Mouse (Mus musculus) spleen, adult 18-20 months (tissue): Measurements from ENCODE around the gene Sdk2.

ENCODE experiments used
- DNase-seq, 2 experiments: peaks; one replicate each; pipeline ENCODE4 v3.0.0; 2022; ENCODE audit warnings: mixed read lengths in 2 of 2

The Sdk2 gene

DNA sequence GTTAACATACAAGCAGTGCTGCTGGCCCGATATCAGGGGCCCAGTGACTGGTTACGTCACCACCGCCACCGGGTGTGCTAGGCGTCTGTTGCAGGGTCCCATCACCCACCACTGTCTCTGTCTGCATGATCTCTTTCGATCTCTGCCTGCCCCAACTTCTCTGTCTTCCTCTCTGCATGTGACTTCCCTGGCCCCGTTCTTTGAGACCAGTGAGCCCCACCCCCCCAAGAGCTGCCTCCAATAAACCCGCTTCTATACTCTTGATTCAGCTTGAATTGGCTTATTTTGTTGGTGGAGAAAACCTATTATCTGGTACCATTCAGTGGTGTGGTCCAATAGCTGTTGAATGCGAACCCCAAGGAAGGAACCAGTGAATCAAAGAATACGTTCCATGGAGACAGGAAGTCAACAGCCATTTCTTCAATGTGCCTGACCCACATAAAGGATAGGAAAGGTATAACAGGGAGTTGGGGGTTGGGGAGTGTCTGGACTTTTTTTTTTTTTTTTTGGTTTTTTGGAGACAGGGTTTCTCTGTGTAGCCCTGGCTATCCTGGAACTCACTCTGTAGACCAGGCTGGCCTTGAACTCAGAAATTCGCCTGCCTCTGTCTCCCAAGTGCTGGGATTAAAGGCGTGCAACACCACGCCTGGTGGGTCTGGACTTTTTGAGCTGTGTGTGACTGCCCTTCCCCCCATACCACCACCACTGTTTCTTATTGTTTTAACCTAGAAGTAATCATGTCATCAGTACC is 279.2 kb downstream of the Sdk2 start:
- DNase-seq, result no peak

DNA sequence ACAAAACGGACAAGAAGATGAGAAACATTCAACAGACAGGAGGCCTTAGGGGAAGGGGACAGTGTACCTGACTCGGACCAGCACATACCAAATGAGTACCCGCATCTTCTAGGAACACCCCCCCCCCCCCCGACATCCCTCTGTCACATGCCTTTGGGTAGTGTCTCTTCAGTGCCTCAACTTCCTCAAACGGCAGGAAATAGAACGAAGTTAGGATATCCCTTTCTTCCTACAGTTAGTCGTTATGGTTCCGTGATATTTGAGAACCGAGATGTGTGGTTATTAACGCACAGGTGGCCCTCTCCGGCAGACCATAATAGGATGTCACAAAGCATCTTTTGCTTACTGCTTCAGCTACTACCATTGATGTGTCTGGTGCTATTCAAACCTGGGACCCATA is 279.8 kb downstream of the Sdk2 start:
- no peak for DNase-seq

DNA sequence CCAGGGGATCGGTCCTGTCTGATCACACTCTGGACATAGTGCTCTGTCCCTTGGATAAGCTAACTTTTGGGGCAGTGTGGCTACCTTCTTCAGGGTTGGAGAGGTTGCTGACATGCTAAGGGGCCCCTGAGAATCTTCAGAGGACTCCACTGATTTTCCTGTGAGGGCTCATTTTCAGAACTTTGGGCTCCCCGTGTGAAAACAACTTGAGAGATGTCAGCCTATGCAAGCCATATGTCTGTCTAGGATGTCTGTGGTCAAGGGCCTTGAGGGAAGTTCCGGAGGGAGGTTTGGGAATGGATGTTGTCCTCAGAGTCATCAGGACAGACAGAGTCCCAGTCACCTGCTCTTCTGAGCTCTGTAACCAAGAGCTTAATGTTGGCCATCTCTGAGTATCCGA is 280.5 kb downstream of the Sdk2 start:
- no peak for DNase-seq

DNA sequence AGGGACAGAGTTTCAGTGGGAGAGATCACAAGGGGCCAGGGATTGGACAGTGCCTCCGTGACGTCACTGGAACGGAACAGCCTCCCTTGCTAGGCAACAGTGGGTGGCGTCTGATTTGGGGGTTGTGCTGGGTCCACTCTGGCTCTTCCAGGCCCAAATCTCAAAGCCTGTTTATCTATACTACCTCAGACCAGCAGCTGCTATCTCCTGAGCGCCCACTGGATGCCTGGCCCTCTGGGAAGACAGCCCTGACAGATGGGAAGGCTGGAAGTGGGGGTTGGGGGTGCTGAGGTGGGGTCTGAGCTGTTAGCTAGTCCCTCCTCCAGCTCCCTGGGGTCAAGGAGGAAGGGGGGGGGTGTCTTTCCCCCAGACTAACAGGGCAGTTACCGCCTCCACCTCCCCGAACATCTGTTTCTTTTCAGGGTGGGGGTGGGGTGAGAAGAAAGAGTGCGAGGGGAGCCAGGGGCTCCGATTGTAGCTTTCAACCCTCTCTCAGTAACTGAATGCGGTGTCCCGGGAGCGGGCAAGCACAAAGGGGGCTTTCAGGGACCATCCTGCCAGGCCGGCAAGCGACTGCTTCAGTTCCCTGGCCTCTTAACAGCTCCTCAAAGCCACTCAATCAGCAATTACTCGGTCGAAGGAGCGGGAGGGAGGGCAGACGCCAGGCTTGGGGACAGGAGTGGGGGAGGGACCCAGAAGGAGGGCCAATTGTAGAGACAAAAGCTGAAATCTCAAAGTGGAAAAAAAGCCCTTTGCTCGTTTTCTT is 281.3 kb downstream of the Sdk2 start:
- no peak for DNase-seq

DNA sequence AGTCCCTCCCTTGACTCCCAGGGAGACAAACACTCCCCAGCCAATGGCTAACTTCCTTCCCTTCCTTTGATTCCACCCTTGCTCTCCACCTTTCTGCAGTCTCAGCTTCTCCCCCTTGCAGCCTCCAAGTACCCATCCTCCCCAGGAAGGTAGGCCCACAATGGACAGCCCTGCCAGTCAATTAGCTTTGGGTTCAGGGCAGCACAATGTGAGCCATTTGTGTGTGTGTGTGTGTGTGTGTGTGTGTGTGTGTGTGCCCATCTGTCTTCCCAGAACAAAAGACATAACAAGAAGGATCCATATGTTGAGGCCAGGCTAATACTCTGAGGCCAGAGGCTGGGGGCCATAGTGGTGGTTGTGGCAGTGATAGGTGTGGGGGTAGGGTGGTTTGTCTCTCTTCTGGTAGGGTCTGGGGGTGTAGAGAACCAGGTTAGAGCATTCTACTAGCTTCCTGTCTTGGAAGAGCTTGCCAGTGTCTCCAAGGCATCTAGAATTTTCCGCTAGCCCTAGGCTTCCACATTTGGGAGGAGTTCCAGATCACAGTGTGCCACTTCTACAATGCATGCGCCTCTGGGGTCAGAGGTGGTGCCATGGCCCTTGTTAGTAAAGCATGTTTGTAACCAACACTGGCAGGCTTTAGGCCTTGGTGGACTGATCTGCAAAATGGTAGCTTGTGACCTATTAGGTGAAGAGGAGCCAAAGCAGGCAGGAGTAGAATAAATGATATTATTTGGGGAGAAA is 282.0 kb downstream of the Sdk2 start:
- no peak for DNase-seq

DNA sequence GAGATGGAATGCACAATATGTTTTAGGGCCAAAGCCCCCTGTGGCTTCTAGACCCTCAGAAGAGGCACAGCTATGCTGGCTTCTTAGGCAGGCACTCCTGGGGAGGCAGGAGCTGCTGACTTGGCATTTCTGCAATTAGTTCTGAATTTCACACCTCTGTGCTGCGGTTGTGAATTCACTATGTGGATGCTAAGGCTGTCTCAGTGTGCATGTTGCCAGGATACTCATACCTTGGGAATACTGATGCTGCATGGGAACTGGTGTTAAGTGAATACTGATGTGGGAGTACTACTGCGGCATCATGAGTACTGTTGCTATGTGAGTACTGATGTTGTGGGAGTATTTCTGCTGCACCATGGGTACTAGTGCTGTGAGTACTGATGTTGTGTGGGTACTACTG is 284.4 kb downstream of the Sdk2 start:
- DNase-seq, result no peak

DNA sequence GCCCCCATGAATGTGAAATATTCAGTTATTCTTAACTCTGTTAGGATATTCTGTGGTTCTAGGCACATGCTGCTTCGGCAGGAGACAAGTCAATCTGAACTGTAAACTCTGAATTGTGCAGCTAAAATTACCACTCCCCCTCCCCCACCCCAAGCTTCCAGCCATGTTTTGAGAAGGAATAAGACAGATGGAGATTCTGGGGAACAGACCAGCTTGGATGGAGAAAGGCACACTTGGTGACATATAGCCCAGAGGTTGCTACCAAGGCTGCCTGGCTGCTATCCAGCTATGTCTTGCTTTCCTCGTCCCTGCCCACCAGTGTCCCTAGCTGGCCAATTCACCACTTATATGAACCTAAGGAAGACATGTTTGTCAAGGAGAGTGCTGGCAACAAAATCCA is 284.8 kb downstream of the Sdk2 start:
- DNase-seq, result no peak

DNA sequence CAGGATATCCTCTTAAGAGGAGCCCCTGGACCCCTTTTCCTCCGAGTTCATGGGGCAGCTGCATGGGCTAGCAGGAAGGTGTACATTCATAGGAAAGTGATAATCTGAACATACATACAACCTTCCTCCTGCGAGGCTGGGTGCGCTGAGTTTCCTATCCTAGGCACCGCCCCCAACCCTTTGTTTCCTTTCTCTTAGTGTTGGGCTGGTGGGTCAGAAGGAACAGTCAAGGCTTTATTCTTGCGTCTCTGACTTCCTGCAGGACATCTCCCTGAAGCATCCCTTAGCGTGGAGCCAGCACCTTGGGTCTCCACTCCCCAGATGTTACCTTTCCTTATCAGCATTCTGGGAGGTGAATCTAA is 287.2 kb downstream of the Sdk2 start:
- DNase-seq, result no peak

DNA sequence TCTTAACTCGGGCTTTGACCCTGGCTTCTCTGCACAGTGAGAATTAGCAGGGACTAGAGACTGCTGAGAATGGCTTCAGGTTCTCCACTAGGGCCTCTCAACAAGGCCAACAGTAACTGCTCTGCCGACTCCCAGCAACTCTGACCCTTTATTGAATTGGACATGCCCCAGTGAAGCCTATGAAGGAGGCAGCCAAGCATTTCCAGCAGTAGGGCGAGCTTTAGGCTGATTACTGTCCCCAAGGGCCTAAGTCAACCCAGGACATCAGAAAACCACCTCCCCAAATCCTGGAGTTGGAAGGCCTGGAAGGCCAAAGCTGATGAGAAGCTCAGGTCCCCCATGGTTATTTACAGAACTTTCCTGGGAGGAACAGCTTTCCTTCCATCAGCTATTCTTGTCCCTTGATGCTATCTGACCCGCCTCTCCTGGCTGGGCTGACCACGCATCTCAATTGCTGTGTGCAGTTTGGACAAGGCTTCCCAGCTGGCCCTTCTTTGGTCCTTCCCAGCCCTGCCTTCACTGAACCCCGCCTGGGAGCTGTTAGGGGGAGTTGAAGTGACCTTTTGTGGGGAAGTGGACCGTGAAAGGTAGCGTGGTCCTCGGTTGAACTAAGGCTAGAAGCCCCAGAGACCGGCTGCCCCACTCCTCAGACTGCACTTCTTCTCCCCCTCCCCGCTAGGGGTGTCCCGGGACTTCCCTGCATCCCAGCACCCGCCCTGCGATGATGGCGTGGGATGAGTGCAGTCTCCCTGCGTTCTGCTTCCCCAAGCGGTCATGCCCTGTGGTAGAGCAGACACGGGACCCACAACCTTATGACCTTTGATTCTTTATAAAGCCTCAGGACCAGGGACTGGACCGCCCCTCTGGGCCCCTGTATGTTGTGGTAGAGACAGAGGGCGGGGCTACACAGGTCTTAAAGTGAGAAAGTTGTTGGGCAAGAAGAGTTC is 287.8 kb downstream of the Sdk2 start:
- no peak for DNase-seq

DNA sequence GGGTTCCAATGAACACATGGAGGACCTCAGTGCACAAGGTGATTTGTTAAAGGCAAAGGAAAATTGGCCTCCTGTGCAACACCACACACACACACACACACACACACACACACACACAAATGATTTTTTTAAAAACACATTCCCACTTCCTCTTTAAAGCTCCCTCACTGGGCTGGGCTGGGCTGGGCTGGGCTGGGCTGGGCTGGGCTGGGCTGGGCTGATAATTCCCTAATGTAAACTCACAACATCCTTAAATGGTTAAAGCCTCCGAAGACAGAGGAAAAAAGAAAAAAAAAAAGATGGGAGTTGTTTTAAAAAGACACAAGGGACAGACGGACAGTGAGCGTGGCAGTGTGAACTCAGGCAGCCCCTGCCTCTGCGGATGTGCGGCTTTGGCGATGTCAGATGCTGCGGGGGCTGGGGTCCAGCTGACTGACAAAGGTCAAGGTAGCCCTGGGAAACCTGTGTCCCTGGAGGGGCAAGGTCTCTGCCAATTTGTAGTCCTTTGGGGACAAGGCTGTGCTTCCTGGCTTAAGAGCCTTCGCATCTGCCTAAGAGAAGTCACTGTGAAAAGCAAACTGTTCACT is 288.9 kb downstream of the Sdk2 start:
- no peak for DNase-seq

DNA sequence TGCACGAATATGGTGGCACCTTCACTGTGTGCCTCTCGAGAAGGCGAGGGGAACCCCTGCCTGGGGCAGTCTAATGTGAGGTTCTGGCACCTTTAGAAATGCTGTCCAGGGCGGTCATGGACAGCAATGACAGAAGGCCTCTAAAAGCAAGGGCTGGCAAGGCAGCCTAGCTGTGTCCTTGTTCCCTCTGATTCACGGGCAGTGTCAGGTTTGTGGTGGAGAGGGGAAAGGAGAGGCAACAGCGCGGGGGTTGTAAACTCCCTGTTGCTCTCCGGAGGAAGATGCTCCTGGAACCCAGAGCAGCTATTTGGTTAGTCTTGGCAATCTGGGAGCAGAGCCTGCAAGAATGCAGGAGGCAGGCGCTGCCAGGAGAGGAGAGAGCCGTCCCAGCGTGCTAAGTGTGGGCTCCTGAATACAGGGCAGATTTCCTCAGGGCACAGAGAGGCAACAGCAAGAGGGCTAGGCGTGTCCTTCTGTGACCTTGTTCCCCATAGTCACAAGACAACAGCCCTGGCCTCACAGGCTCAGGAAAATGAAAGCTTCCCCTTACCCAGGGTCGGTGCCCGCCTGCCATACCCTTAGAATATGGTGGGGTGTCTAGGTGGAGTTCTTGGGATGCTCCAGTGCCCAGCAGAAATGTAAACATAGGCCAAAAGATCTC is 289.9 kb downstream of the Sdk2 start:
- no peak for DNase-seq

DNA sequence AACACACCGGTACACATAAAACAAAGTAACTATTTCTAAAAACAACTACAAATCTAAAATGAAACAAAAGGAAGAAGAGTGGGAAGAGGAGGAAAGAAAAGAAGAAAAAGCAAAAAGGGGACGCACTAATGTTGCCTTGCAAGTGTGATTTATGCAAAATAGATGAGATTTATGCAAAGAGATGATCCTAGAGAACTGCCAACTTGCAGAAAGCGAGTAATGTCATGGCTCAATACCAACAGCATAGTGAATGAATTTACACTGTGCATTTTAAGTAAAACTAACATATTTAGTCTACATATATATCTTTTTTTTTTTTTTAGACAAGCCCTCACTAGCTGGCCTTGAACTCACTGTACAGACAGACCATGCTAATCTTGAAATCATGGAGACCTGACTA is 292.1 kb downstream of the Sdk2 start:
- DNase-seq, result no peak

DNA sequence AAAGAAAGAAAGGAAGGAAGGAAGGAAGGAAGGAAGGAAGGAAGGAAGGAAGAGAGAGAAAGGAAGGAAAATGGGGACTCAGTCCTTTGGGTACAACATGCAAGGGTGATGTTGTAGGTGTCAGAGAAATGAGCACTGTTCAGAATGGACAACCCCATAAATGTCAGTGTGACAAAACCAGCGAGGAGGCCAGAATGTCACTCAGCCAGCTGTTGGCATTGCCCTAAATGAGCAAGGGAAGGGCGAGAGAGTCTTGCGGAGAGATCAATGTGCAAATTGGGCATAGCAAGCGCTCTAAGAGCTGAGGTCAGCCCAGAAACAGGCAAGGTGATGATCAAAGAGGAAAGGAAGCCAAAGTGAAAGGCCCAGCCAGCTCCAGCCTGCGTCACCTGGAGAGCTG is 293.7 kb downstream of the Sdk2 start:
- DNase-seq, result no peak

DNA sequence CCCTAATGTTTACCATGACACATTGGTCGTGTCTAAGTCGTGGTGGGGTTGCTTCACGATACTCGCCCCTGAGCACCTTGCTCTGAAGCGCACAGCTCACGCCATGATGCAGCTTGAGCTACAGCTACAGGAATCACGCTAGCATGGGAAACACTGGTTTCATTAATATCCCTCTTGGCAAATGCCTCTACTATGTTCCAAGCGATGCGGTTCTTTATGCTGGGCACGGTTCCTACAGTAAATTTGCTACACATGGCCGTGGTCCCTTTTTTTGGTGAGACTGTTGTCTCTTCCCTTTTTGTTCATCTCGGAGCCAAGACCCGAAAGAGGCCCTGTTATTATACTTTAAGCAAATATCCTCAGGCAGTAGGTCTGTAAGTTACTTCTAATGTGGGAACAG is 295.7 kb downstream of the Sdk2 start:
- DNase-seq, result no peak

DNA sequence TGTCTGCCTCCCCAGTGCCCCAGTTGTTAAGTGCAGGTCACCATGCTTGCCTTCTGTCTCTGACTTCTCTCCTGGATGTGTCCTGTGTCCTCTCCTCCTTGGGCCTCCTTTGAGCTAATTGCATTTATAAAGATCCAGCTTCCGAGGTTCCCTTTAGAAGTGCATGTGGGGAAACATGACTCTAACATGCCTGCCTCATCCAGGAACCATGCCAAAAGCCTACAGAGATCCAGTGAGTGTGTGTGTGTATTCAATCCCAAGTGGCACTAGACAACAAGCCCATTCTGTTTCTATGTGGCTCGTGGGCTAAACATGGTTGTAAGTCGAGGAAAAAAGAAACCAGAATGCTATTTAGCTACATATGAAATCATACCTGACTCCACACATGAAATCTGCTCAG is 298.5 kb downstream of the Sdk2 start:
- no peak for DNase-seq

DNA sequence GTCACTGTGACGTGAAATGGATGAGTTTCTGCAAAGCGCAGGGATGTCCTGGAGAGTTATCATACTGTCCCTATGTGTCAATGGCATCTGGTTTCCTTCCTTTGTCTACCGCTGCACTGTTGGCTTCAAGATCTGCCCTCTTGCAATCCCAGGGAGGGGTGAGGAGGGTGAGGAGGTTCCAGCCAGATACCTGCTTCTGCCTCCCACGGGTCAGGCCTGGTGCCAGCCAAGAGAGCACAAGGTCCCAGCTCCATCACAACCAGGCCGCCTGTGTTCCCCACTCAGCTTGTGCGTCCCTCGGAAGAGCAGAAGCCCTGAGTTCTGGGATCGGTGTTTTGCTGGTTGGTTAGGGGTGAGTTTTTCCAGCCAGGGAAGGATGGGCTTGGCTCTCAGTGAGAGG is 299.6 kb downstream of the Sdk2 start:
- no peak for DNase-seq

DNA sequence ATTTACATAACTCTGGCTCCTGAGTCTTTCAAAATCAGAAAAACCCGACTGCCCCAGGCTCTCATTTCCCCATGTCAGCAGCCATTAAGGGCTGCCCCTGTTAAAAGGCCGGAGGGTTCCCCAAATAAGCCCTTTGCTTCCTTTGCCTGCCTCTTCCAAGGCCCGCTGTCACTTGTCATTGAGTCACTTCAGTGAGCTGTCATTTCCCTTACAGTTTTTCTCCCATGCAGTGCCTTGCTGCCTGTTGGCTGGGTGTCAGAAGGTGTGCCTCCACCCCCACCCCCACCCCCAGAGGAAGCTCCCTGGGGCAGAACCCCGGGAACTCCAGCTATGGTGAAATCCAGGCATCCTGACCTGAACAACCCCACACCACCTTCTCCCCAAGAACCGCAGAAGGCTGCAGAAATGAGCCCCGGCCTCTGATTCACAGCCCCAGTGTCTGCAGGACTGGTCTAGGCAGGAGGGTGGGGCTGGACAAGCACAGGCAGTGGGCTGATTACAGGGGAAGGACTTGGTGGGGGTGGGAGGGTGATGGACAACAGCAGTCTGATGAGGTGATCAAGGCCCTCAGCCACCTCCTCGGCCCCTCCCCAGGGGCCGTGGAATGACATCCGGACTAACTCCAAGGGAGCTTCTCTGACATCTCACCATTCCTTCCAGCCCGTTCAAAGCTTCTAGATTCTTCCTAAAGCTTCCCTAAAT is 300.4 kb downstream of the Sdk2 start:
- DNase-seq, result no peak

DNA sequence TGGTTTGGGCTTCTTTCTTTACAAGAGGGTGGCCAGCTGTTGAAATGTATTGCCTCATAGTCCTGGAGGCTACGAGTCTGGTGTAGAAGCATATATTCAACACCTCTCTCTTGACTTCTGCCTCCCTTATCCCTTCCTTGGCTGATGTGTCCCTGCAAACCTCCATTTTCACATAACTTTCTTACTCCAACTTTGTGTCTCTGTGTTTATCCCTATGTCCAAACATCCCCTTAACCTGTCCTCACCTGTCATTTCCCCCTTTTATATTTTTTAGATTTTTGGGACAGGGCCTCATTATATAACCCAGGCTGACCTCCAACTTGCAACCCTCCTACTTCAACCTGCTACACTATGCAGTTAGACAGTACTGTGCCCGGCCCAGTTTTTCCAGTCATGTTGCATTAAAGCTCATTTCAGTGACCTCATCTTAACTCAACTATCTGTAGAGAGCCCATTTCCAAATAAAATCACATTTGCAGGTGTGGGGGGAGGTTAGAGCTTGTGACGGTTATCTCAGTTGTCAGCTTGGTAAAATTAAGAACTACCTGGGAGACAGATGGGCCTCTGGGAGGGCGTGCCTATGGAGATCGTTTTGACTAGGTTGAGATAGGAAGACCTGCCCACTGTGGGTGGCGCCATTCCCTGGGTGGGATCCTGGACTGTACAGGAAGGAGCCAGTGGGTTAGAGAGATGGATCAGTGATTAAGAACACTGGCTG is 302.6 kb downstream of the Sdk2 start:
- no peak for DNase-seq

DNA sequence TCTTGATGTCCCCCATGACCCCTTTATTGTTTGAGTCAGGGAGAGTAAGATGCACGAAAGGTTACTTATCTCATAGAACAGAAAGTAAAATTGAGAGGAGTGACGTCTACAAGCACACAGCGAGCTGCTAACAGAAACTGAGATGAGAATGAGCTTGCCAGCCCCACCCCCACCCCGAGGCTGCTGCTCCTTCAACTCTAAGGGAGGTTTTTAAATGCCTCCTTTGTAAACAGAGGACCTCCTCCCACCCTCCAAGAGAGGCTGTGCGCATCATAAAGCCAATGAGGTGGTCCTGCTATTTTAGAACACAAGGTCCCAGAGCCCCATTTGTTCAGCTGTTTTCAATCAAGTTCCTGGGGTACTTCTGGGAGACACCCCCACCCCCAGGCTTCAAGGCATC is 303.4 kb downstream of the Sdk2 start:
- DNase-seq, result no peak

DNA sequence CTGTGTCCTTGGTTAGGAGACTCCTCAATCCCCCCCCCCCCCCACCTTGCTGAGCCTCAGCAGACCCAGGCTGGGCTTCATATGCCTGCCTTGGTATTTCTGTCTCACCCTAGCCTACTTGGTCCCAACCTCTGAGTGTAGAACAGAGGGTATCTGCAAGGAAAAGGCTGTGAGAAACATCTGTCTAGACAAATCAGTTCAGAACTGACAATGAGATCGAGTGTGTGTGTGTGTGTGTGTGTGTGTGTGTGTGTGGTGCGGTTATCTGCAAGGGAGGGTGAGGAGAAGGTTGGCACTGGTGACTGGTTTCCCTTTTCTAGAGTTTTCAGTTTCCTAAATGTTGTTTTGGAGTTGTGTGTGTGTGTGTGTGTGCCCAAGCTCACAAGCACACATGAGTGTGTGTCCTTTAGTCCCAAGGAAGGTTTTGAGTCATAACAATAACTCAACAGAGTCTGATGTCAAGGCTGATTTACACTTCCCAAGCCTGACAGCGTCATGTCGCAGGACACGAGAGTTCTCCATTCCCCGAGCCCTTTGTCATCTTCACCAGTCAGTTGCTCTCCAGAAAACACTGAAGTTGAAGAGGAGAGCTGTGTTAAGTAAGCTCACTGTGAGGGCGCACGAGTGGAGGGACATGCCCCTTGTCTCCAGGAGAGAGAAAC is 304.6 kb downstream of the Sdk2 start:
- no peak for DNase-seq
